Mouse (Mus musculus): Measurements from ENCODE around the gene Gsk3a. TPM values are rescaled to one million over a fixed set of nuclear protein-coding genes. Genes with fewer than 3 reads are reported as not detected.
A peak's percentile ranks its signal among the peaks of the same experiment; 100 is the strongest.

Gene Gsk3a
- polyA plus RNA-seq, 1 experiment, result 343 TPM

DNA sequence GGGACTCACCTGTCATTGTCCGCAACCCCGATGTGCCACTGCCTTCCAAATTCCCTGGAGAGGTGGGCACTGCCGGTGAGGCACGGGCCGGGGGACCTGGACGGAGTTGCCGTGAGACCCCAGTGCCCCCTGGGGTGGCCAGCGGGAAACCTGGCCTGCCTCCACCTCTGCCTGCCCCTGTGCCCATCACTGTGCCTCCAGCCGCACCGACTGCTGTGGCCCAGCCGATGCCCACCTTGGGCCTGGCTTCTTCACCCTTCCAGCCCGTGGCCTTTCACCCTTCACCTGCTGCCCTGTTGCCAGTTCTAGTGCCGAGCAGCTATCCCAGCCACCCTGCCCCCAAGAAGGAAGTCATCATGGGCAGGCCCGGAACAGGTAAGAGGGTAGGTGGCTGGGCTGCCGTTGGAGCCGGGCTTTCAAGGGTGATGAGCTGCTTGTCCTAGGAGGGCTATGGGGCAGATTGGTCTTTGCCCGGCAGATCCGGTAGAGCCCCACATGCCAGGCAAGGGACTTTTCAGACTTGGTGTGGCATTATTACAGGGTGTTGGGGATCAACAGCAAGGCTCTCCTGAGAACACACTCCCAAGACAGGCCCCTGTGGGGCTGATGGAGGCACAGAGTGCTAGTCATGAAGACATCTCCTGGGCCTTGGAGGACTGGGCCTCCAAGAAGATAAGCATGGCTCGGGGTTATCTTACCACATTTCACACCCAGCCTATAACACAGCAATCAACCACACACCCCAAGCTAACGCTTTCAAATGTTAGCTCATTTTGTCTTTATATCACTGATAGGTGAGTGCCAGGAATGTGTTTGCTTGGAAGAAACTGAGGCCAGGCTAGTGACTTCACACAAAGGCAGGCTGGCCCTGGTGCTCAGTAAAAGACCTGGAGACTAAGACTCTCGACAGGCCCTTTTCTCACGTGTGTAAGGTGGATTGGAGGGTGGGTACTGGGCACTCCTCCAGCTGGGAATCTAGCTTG is 35.9 kb upstream of the Gsk3a start:
- Histone ChIP-seq H3K27me3 (ENCODE audit: control insufficient read depth, insufficient read depth, low read length) (no peaks in the 10 kb centered on the region), H3K36me3 (ENCODE audit: control insufficient read depth, insufficient read depth, low read length) (no peaks in the 10 kb centered on the region), H3K4me3 (ENCODE audit: control insufficient read depth, insufficient read depth, low read length) (no peak overlapping the region), H3K27ac (ENCODE audit: control insufficient read depth, insufficient read depth, low read length) (peak overlapping the region; percentile 73), H3K4me1 (replicated peaks; ENCODE audit: control insufficient read depth, insufficient read depth, low read length) (peaks cover 60% of the 10 kb centered on the region)
- no peak for DNase-seq
- WGBS, result 94% methylated on average over 22 of the region's 22 CpGs
- TF ChIP-seq POLR2A (IDR thresholded peaks at IDR 0.05; ENCODE audit: control insufficient read depth, extremely low read depth, insufficient read depth, low read length, poor library complexity) (no peak), CTCF (IDR thresholded peaks at IDR 0.05; ENCODE audit: borderline replicate concordance, control insufficient read depth, extremely low read depth, insufficient read depth, low read length, poor library complexity) (no peak)

DNA sequence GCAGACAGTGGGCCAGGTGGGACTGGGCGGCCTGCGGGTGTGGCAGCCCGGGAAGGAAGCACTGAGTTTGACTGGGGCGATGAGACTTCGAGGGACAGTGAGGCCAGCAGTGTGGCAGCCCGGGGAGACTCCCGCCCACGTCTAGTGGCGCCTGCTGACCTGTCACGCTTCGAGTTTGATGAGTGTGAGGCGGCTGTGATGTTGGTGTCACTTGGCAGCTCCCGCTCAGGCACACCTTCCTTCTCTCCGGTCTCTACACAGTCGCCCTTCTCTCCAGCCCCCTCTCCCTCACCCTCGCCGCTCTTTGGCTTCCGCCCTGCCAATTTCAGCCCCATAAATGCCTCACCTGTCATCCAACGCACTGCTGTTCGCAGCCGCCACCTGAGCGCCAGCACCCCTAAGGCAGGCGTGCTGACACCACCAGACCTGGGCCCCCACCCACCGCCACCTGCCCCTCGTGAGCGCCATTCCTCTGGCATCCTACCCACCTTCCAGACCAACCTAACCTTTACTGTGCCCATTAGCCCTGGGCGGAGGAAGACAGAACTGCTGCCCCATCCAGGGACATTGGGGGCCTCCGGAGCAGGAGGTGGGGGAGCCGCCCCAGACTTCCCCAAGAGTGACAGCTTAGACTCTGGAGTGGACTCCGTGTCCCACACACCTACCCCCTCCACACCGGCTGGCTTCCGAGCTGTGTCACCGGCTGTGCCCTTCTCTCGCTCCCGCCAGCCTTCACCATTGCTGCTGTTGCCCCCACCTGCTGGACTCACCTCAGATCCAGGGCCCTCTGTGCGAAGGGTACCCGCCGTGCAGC is 35.0 kb upstream of the Gsk3a start:
- DNase-seq, result no peak
- H3K4me3 ChIP-seq (ENCODE audit: control insufficient read depth, insufficient read depth, low read length), result no peak overlapping the region
- no peak overlapping the region for H3K27ac ChIP-seq (ENCODE audit: control insufficient read depth, insufficient read depth, low read length)
- TF ChIP-seq CTCF (IDR thresholded peaks at IDR 0.05; ENCODE audit: borderline replicate concordance, control insufficient read depth, extremely low read depth, insufficient read depth, low read length, poor library complexity) (no peak), POLR2A (IDR thresholded peaks at IDR 0.05; ENCODE audit: control insufficient read depth, extremely low read depth, insufficient read depth, low read length, poor library complexity) (no peak)
- 95% methylated on average over 38 of the region's 38 CpGs for WGBS
- peaks cover 59% of the 10 kb centered on the region for H3K4me1 ChIP-seq (replicated peaks; ENCODE audit: control insufficient read depth, insufficient read depth, low read length)
- H3K36me3 ChIP-seq (ENCODE audit: control insufficient read depth, insufficient read depth, low read length), result no peaks in the 10 kb centered on the region
- H3K27me3 ChIP-seq (ENCODE audit: control insufficient read depth, insufficient read depth, low read length), result no peaks in the 10 kb centered on the region

DNA sequence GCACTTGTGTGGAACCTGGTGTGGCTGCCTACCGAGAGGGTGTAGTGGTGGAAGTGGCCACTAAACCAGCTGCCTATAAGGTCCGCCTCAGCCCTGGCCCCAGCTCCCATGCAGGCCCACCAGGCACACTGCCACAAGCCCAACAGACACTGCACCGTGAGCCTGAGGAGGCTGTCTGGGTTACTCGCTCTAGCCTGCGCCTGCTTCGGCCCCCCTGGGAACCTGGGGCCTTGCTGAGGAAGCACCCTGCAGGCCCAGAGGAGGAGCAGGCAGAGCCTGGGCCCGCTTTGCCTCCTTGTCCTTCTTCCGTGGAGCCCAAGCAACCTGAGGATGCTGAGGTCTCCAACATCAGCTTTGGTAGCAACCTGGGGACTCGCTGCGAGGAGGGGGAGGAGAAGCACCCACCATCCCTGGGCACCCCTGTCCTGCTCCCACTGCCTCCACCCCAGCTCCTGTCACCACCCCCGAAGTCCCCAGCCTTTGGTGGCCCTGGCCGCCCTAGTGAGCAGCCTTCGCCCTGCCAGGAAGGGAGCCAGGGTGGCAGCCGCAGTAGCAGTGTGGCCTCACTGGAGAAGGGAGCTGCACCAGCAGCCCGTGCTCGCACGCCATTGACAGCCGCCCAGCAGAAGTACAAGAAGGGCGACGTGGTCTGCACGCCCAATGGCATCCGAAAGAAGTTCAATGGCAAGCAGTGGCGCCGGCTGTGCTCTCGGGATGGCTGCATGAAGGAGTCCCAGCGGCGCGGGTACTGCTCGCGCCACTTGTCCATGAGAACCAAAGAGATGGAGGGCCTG is 34.2 kb upstream of the Gsk3a start:
- 96% methylated on average over 30 of the region's 30 CpGs for WGBS
- DNase-seq, result no peak
- no peak overlapping the region for H3K27ac ChIP-seq (ENCODE audit: control insufficient read depth, insufficient read depth, low read length)
- H3K36me3 ChIP-seq (ENCODE audit: control insufficient read depth, insufficient read depth, low read length), result no peaks in the 10 kb centered on the region
- no peak overlapping the region for H3K4me3 ChIP-seq (ENCODE audit: control insufficient read depth, insufficient read depth, low read length)
- no peak for TF ChIP-seq POLR2A (IDR thresholded peaks at IDR 0.05; ENCODE audit: control insufficient read depth, extremely low read depth, insufficient read depth, low read length, poor library complexity)
- no peak for TF ChIP-seq CTCF (IDR thresholded peaks at IDR 0.05; ENCODE audit: borderline replicate concordance, control insufficient read depth, extremely low read depth, insufficient read depth, low read length, poor library complexity)
- H3K27me3 ChIP-seq (ENCODE audit: control insufficient read depth, insufficient read depth, low read length), result no peaks in the 10 kb centered on the region
- H3K4me1 ChIP-seq (replicated peaks; ENCODE audit: control insufficient read depth, insufficient read depth, low read length), result peaks cover 57% of the 10 kb centered on the region

DNA sequence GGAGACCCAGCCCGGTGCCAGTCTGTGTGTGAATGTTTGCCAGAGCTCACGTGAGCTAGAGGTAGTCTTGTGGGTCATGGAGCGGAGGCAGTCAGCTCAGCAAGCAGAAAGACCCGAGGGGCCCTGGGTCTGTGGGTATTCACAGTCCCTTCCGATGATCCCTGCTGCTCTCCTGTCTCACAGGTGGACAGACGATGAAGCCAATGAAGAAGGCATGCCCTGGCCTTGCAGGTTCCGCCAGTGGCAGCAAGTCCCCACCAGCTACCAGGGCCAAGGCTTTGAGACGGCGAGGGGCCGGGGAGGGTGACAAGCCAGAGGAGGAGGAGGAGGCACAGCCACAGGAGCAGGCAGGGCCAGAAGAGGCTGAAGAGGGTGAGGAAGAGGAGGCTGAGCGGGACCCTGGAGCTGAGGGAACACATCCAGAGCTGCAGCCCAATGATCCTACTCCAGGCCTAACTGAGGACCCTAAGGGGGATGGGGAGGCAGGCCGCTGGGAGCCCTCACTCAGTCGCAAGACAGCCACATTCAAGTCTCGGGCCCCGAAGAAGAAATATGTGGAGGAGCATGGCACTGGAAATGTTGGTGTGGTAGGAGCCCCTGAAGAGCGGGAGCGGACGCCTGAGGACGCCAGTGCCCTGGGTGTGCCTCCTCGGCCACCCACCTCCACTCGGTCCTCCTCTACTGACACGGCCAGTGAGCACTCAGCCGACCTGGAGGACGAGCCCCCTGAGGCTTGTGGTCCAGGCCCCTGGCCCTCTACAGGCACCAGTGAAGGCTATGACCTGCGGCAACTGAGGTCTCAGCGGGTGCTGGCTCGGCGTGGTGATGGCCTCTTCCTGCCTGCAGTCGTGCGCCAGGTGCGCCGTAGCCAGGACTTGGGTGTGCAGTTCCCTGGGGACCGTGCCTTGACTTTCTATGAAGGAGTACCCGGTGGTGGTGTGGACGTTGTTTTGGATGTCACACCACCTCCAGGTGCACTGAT is 33.3 kb upstream of the Gsk3a start:
- H3K27ac ChIP-seq (ENCODE audit: control insufficient read depth, insufficient read depth, low read length), result no peak overlapping the region; the same call in 1 of the 2 replicates
- H3K27me3 ChIP-seq (ENCODE audit: control insufficient read depth, insufficient read depth, low read length), result no peaks in the 10 kb centered on the region
- H3K36me3 ChIP-seq (ENCODE audit: control insufficient read depth, insufficient read depth, low read length), result no peaks in the 10 kb centered on the region
- 95% methylated on average over 35 of the region's 35 CpGs for WGBS
- peaks cover 54% of the 10 kb centered on the region for H3K4me1 ChIP-seq (replicated peaks; ENCODE audit: control insufficient read depth, insufficient read depth, low read length)
- DNase-seq, result no peak
- H3K4me3 ChIP-seq (ENCODE audit: control insufficient read depth, insufficient read depth, low read length), result no peak overlapping the region
- no peak for TF ChIP-seq CTCF (IDR thresholded peaks at IDR 0.05; ENCODE audit: borderline replicate concordance, control insufficient read depth, extremely low read depth, insufficient read depth, low read length, poor library complexity)
- no peak for TF ChIP-seq POLR2A (IDR thresholded peaks at IDR 0.05; ENCODE audit: control insufficient read depth, extremely low read depth, insufficient read depth, low read length, poor library complexity)

DNA sequence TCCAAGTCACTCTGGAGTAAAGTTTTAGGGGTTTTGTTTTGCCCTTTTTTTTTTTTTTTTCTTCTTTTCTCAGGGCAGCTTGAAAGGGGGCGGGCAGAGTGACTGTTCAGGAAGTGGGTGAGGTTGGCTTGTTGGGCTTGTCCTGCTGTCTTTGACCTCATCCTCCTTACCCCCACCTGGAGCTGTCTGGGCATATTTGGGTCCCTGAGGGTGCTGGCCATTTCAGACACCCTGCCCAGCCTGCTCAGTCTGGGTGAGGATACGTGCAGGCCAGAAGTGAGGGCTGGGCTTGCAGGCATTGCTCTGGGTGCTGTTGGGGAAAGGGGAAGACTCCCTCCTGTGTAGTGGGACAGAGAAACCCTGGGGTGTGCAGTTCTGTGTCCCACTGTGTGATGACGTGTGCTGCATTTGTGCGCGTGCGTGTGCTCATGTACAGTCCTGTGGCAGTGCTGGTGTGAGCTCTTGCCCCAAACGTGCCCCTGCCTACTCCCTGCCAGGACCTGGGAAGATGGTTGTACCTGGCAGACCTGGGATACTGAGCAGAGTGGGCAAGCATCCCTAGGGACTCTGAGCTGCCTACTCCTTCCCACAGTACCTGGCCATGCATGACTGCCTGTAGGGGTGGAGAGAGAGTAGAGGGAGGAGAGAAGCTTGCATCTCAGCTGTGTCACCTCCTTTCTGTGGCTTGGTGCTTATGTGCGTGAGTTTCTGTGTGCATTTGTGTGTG is 32.1 kb upstream of the Gsk3a start:
- peak overlapping the region; percentile 84 for H3K27ac ChIP-seq (ENCODE audit: control insufficient read depth, insufficient read depth, low read length)
- no peaks in the 10 kb centered on the region for H3K36me3 ChIP-seq (ENCODE audit: control insufficient read depth, insufficient read depth, low read length)
- H3K4me3 ChIP-seq (ENCODE audit: control insufficient read depth, insufficient read depth, low read length), result peak overlapping the region; percentile 77
- 15% methylated on average over 8 of the region's 8 CpGs for WGBS
- no peak for DNase-seq
- H3K27me3 ChIP-seq (ENCODE audit: control insufficient read depth, insufficient read depth, low read length), result no peaks in the 10 kb centered on the region
- TF ChIP-seq POLR2A (IDR thresholded peaks at IDR 0.05; ENCODE audit: control insufficient read depth, extremely low read depth, insufficient read depth, low read length, poor library complexity) (no peak), CTCF (IDR thresholded peaks at IDR 0.05; ENCODE audit: borderline replicate concordance, control insufficient read depth, extremely low read depth, insufficient read depth, low read length, poor library complexity) (no peak)
- peaks cover 43% of the 10 kb centered on the region for H3K4me1 ChIP-seq (replicated peaks; ENCODE audit: control insufficient read depth, insufficient read depth, low read length)

Data from thymus, adult 2 months (tissue).